Mouse (Mus musculus): Measurements from ENCODE around the gene Ifna7.
"Not testable (repeated sequence)": the region's sequence is repeated elsewhere in the genome, so short reads cannot be mapped to it uniquely, and the experiment has no call there.

Ifna7 gene

GRCm38 (mm10) chr4:88815928-88816327 is at the start of gene Ifna7:
TSS of gene Ifna7 (plus strand) at chr4:88816228.
- no peak for DNase-seq (ENCODE audit: low spot score in 2 of 2)

- DNase-seq (ENCODE audit: low spot score in 2 of 2): not testable (repeated sequence)
Measured at GRCm38 (mm10) chr4:88773534-88773933, 42.5 kb upstream of the Ifna7 start, which contains the start of gene Gm13290. TSS of gene Gm13290 (plus strand) at chr4:88773834.

GRCm38 (mm10) chr4:88776622-88777021 is 39.4 kb upstream of the Ifna7 start, which contains the start of gene Gm13289:
TSS of gene Gm13289 (plus strand) at chr4:88776922.
- DNase-seq (ENCODE audit: low spot score in 2 of 2): not testable (repeated sequence)

GRCm38 (mm10) chr4:88779550-88779949 is 36.5 kb upstream of the Ifna7 start, which contains the start of gene Gm13272:
TSS of gene Gm13272 (plus strand) at chr4:88779850.
- not testable (repeated sequence) for DNase-seq (ENCODE audit: low spot score in 2 of 2)

GRCm38 (mm10) chr4:88780320-88780719 is 35.7 kb upstream of the Ifna7 start:
- not testable (repeated sequence) for DNase-seq (ENCODE audit: low spot score in 2 of 2)

- DNase-seq (ENCODE audit: low spot score in 2 of 2): not testable (repeated sequence)
Measured at GRCm38 (mm10) chr4:88781831-88782230, 34.2 kb upstream of the Ifna7 start, which contains the start of gene Ifnz. TSS of gene Ifnz (plus strand) at chr4:88782131.

GRCm38 (mm10) chr4:88782335-88782734 is 33.7 kb upstream of the Ifna7 start:
- not testable (repeated sequence) for DNase-seq (ENCODE audit: low spot score in 2 of 2)

- DNase-seq (ENCODE audit: low spot score in 2 of 2): not testable (repeated sequence)
Measured at GRCm38 (mm10) chr4:88785409-88785808, 30.6 kb upstream of the Ifna7 start, which contains the start of gene Gm13276. TSS of gene Gm13276 (plus strand) at chr4:88785709.

GRCm38 (mm10) chr4:88788402-88788801 is 27.6 kb upstream of the Ifna7 start, which contains the start of gene Gm13277:
TSS of gene Gm13277 (plus strand) at chr4:88788632.
- DNase-seq (ENCODE audit: low spot score in 2 of 2): peak; percentile 22 to 74

GRCm38 (mm10) chr4:88791250-88791649 is 24.8 kb upstream of the Ifna7 start, which contains the start of gene Gm13278:
TSS of gene Gm13278 (plus strand) at chr4:88791550.
- DNase-seq (ENCODE audit: low spot score in 2 of 2): not testable (repeated sequence)

- DNase-seq (ENCODE audit: low spot score in 2 of 2): peak; percentile 46 to 74
Measured at GRCm38 (mm10) chr4:88793936-88794675, 21.9 kb upstream of the Ifna7 start, which contains the start of gene Gm13275. TSS of gene Gm13275 (plus strand) at chr4:88794487.

- not testable (repeated sequence) for DNase-seq (ENCODE audit: low spot score in 2 of 2)
Measured at GRCm38 (mm10) chr4:88797097-88797496, 18.9 kb upstream of the Ifna7 start, which contains the start of gene Gm13279. TSS of gene Gm13279 (plus strand) at chr4:88797397.

GRCm38 (mm10) chr4:88799365-88799764 is 16.7 kb upstream of the Ifna7 start, which contains the start of gene Gm13285:
TSS of gene Gm13285 (plus strand) at chr4:88799665.
- DNase-seq (ENCODE audit: low spot score in 2 of 2): not testable (repeated sequence)

GRCm38 (mm10) chr4:88802954-88803353 is 13.1 kb upstream of the Ifna7 start, which contains the start of gene Gm13287:
TSS of gene Gm13287 (plus strand) at chr4:88803254.
- not testable (repeated sequence) for DNase-seq (ENCODE audit: low spot score in 2 of 2)

- DNase-seq (ENCODE audit: low spot score in 2 of 2): not testable (repeated sequence)
Measured at GRCm38 (mm10) chr4:88805231-88805630, 10.8 kb upstream of the Ifna7 start, which contains the start of gene Gm13288. TSS of gene Gm13288 (plus strand) at chr4:88805531.

GRCm38 (mm10) chr4:88805761-88806160 is 10.3 kb upstream of the Ifna7 start:
- peak in 1 of 2 experiments; percentile 3 for DNase-seq (ENCODE audit: low spot score in 2 of 2)

GRCm38 (mm10) chr4:88819659-88820058 is 3.6 kb downstream of the Ifna7 start, which contains the start of gene Ifna11:
TSS of gene Ifna11 (plus strand) at chr4:88819959.
- no peak for DNase-seq (ENCODE audit: low spot score in 2 of 2)

GRCm38 (mm10) chr4:88822995-88823394 is 7.0 kb downstream of the Ifna7 start:
- DNase-seq (ENCODE audit: low spot score in 2 of 2): no peak

- not testable (repeated sequence) for DNase-seq (ENCODE audit: low spot score in 2 of 2)
Measured at GRCm38 (mm10) chr4:88827116-88827515, 11.1 kb downstream of the Ifna7 start, which contains the start of gene Ifna6. TSS of gene Ifna6 (plus strand) at chr4:88827416.

- peak in 1 of 2 experiments; percentile 27 for DNase-seq (ENCODE audit: low spot score in 2 of 2)
Measured at GRCm38 (mm10) chr4:88830523-88830922, 14.5 kb downstream of the Ifna7 start.

- DNase-seq (ENCODE audit: low spot score in 2 of 2): not testable (repeated sequence)
Measured at GRCm38 (mm10) chr4:88835225-88835624, 19.2 kb downstream of the Ifna7 start, which contains the start of gene Ifna5. TSS of gene Ifna5 (plus strand) at chr4:88835525.

GRCm38 (mm10) chr4:88838828-88839227 is 22.8 kb downstream of the Ifna7 start:
- DNase-seq (ENCODE audit: low spot score in 2 of 2): peak in 1 of 2 experiments; percentile 7
